Mouse (Mus musculus): ENCODE results near the gene Ankra2. TPM values are rescaled to one million over a fixed set of nuclear protein-coding genes. Genes with fewer than 3 reads are reported as not detected.

Gene Ankra2
- polyA plus RNA-seq, 1 experiment from 2014 or later, result 17.0 TPM

GRCm38 (mm10) chr13:98296072-98296471 is 33.2 kb downstream of the Ankra2 start:
- WGBS, result 35% methylated on average over 5 of the region's 5 CpGs
- ATAC-seq (replicated peaks; ENCODE audit: insufficient number of reproducible peaks, insufficient read depth, low FRiP score, low read depth), result no peak
- Histone ChIP-seq H3K36me3 (no peaks in the 10 kb centered on the region), H3K27ac (no peak overlapping the region), H3K4me1 (replicated peaks) (peaks cover 7% of the 10 kb centered on the region), H3K9me3 (replicated peaks) (no peaks in the 10 kb centered on the region), H3K4me2 (no peak overlapping the region), H3K9ac (no peak overlapping the region), H3K4me3 (no peak overlapping the region), H3K27me3 (no peaks in the 10 kb centered on the region)

- Histone ChIP-seq H3K36me3 (no peaks in the 10 kb centered on the region), H3K4me2 (no peak overlapping the region), H3K9me3 (replicated peaks) (no peaks in the 10 kb centered on the region), H3K9ac (no peak overlapping the region), H3K27ac (no peak overlapping the region), H3K27me3 (no peaks in the 10 kb centered on the region), H3K4me1 (replicated peaks) (peaks cover 7% of the 10 kb centered on the region), H3K4me3 (no peak overlapping the region)
- ATAC-seq (replicated peaks; ENCODE audit: insufficient number of reproducible peaks, insufficient read depth, low FRiP score, low read depth), result no peak
- WGBS, result 86% methylated on average over 6 of the region's 6 CpGs
These were observed 35.1 kb downstream of the Ankra2 start for GRCm38 (mm10) chr13:98297883-98298482.

GRCm38 (mm10) chr13:98298833-98299758 is 36.2 kb downstream of the Ankra2 start:
- Histone ChIP-seq H3K27ac (no peak overlapping the region), H3K4me2 (peak overlapping the region; percentile 53), H3K4me1 (replicated peaks) (peaks cover 3% of the 10 kb centered on the region; the same call in 1 of the 2 replicates), H3K27me3 (no peaks in the 10 kb centered on the region), H3K4me3 (peak overlapping the region; percentile 8; the same call in 1 of the 2 replicates), H3K36me3 (no peaks in the 10 kb centered on the region), H3K9ac (no peak overlapping the region), H3K9me3 (replicated peaks) (no peaks in the 10 kb centered on the region)
- peak; percentile 66 for ATAC-seq (replicated peaks; ENCODE audit: insufficient number of reproducible peaks, insufficient read depth, low FRiP score, low read depth)
- 45% methylated on average over 21 of the region's 21 CpGs for WGBS

- Histone ChIP-seq H3K27ac (no peak overlapping the region), H3K4me1 (replicated peaks) (peaks cover 10% of the 10 kb centered on the region), H3K9ac (no peak overlapping the region), H3K36me3 (peaks cover 20% of the 10 kb centered on the region), H3K27me3 (no peaks in the 10 kb centered on the region), H3K4me3 (no peak overlapping the region), H3K9me3 (replicated peaks) (no peaks in the 10 kb centered on the region), H3K4me2 (no peak overlapping the region)
- WGBS, result 87% methylated on average over 9 of the region's 9 CpGs
- no peak for ATAC-seq (replicated peaks; ENCODE audit: insufficient number of reproducible peaks, insufficient read depth, low FRiP score, low read depth)
These were observed 42.4 kb downstream of the Ankra2 start for GRCm38 (mm10) chr13:98305257-98305656.

- no peak for ATAC-seq (replicated peaks; ENCODE audit: insufficient number of reproducible peaks, insufficient read depth, low FRiP score, low read depth)
- no peaks in the 10 kb centered on the region for H3K9me3 ChIP-seq (replicated peaks)
- H3K9ac ChIP-seq, result no peak overlapping the region
- H3K4me2 ChIP-seq, result no peak overlapping the region
- WGBS, result 32% methylated on average over 5 of the region's 5 CpGs
- no peak overlapping the region for H3K27ac ChIP-seq
- H3K36me3 ChIP-seq, result peaks cover 31% of the 10 kb centered on the region
- H3K4me3 ChIP-seq, result no peak overlapping the region
- peaks cover 10% of the 10 kb centered on the region for H3K4me1 ChIP-seq (replicated peaks)
- H3K27me3 ChIP-seq, result no peaks in the 10 kb centered on the region
These were observed 43.5 kb downstream of the Ankra2 start for GRCm38 (mm10) chr13:98306393-98306792.

- H3K4me2 ChIP-seq, result no peak overlapping the region; the same call in 1 of the 2 replicates
These were observed 44.1 kb downstream of the Ankra2 start for GRCm38 (mm10) chr13:98306852-98307475.

GRCm38 (mm10) chr13:98308004-98308403 is 45.1 kb downstream of the Ankra2 start:
- H3K9me3 ChIP-seq (replicated peaks), result no peaks in the 10 kb centered on the region
- no peak for ATAC-seq (replicated peaks; ENCODE audit: insufficient number of reproducible peaks, insufficient read depth, low FRiP score, low read depth)
- WGBS, result 82% methylated on average over 5 of the region's 5 CpGs
- H3K27ac ChIP-seq, result no peak overlapping the region
- H3K27me3 ChIP-seq, result no peaks in the 10 kb centered on the region
- H3K4me2 ChIP-seq, result no peak overlapping the region
- H3K4me3 ChIP-seq, result no peak overlapping the region
- H3K36me3 ChIP-seq, result peaks cover 46% of the 10 kb centered on the region
- H3K4me1 ChIP-seq (replicated peaks), result peaks cover 10% of the 10 kb centered on the region
- no peak overlapping the region for H3K9ac ChIP-seq

More at GRCm38 (mm10) chr13:98306852-98307475, 44.1 kb downstream of the Ankra2 start:
- Histone ChIP-seq H3K4me3 (no peak overlapping the region), H3K9me3 (replicated peaks) (no peaks in the 10 kb centered on the region), H3K4me1 (replicated peaks) (peaks cover 10% of the 10 kb centered on the region), H3K27me3 (no peaks in the 10 kb centered on the region), H3K9ac (no peak overlapping the region), H3K27ac (no peak overlapping the region), H3K36me3 (peaks cover 37% of the 10 kb centered on the region)
- 28% methylated on average over 14 of the region's 14 CpGs for WGBS
- ATAC-seq (replicated peaks; ENCODE audit: insufficient number of reproducible peaks, insufficient read depth, low FRiP score, low read depth), result no peak

GRCm38 (mm10) chr13:98308724-98309123 is 45.9 kb downstream of the Ankra2 start:
- WGBS, result 74% methylated on average over 4 of the region's 4 CpGs
- Histone ChIP-seq H3K4me3 (no peak overlapping the region), H3K9me3 (replicated peaks) (no peaks in the 10 kb centered on the region), H3K4me1 (replicated peaks) (peaks cover 10% of the 10 kb centered on the region), H3K9ac (no peak overlapping the region), H3K36me3 (peaks cover 46% of the 10 kb centered on the region), H3K4me2 (no peak overlapping the region), H3K27me3 (no peaks in the 10 kb centered on the region), H3K27ac (no peak overlapping the region)
- ATAC-seq (replicated peaks; ENCODE audit: insufficient number of reproducible peaks, insufficient read depth, low FRiP score, low read depth), result no peak

- no peak for ATAC-seq (replicated peaks; ENCODE audit: insufficient number of reproducible peaks, insufficient read depth, low FRiP score, low read depth)
- whole genome bisulfite sequencing, result 93% methylated on average over 5 of the region's 5 CpGs
- H3K36me3 ChIP-seq, result peaks cover 46% of the 10 kb centered on the region
These were observed 48.7 kb downstream of the Ankra2 start for GRCm38 (mm10) chr13:98311597-98311996.

GRCm38 (mm10) chr13:98313631-98314030 is 50.8 kb downstream of the Ankra2 start:
- no peak for ATAC-seq (replicated peaks; ENCODE audit: insufficient number of reproducible peaks, insufficient read depth, low FRiP score, low read depth)
- H3K4me3 ChIP-seq, result no peak overlapping the region
- no peak overlapping the region for H3K9ac ChIP-seq
- no peak overlapping the region for H3K27ac ChIP-seq
- H3K4me1 ChIP-seq (replicated peaks), result peaks cover 13% of the 10 kb centered on the region
- H3K27me3 ChIP-seq, result no peaks in the 10 kb centered on the region
- peaks cover 40% of the 10 kb centered on the region for H3K36me3 ChIP-seq
- H3K9me3 ChIP-seq (replicated peaks), result no peaks in the 10 kb centered on the region
- no peak overlapping the region for H3K4me2 ChIP-seq
- 74% methylated on average over 7 of the region's 7 CpGs for WGBS

More at GRCm38 (mm10) chr13:98311597-98311996, 48.7 kb downstream of the Ankra2 start:
- Histone ChIP-seq H3K27ac (no peak overlapping the region), H3K4me3 (no peak overlapping the region), H3K27me3 (no peaks in the 10 kb centered on the region), H3K9ac (no peak overlapping the region), H3K4me1 (replicated peaks) (peaks cover 17% of the 10 kb centered on the region), H3K9me3 (replicated peaks) (no peaks in the 10 kb centered on the region), H3K4me2 (no peak overlapping the region)

- H3K4me3 ChIP-seq, result 0 out of 2 replicates have a peak overlapping the region, but pooled peaks have one; percentile 8
- WGBS, result 61% methylated on average over 4 of the region's 4 CpGs
- H3K9me3 ChIP-seq (replicated peaks), result no peaks in the 10 kb centered on the region
- peaks cover 13% of the 10 kb centered on the region for H3K4me1 ChIP-seq (replicated peaks)
- H3K27me3 ChIP-seq, result no peaks in the 10 kb centered on the region
- no peak for ATAC-seq (replicated peaks; ENCODE audit: insufficient number of reproducible peaks, insufficient read depth, low FRiP score, low read depth)
- H3K27ac ChIP-seq, result no peak overlapping the region
- H3K9ac ChIP-seq, result no peak overlapping the region
- peaks cover 27% of the 10 kb centered on the region for H3K36me3 ChIP-seq
- H3K4me2 ChIP-seq, result peak overlapping the region; percentile 68
These were observed 52.2 kb downstream of the Ankra2 start for GRCm38 (mm10) chr13:98315124-98315523.
